Mouse (Mus musculus) liver, postnatal 0 days (tissue): ENCODE measurements at regions not wholly inside any gene's neighbourhood (a gene's known extent, or its start where the extent isn't known, plus 50 kb on each side); places are given as distances from the start of the nearest gene placed in this dataset.
A peak's percentile ranks its signal among the peaks of the same experiment; 100 is the strongest.

Experiments used
- ATAC-seq: fragments of 200-750 bp; cut with Nextera tagmentation; 2 replicates; pipeline ENCODE4 v1.8.0; 2017; ENCODE audit warnings: mild to moderate bottlenecking, moderate library complexity
- DNase-seq: peaks from one replicate; pipeline ENCODE4 v3.0.0-alpha.2; 2016
- H3K27ac ChIP-seq: fragments of 300-500 bp; sonication (generic); 2 replicates; pipeline ENCODE4 v1.5.1; 2014; ENCODE audit warnings: antibody characterized with exemption, moderate library complexity, mild to moderate bottlenecking, low read depth
- H3K27me3 ChIP-seq: fragments of 300-500 bp; sonication (generic); 2 replicates; pipeline ENCODE4 v1.6.1; 2014; ENCODE audit warnings: low read length, control low read depth, mixed read lengths; ENCODE audit not compliant: insufficient read depth
- H3K36me3 ChIP-seq: fragments of 300-500 bp; sonication (generic); replicated peaks from 2 replicates; pipeline ENCODE4 v1.6.1; 2014; ENCODE audit warnings: mild to moderate bottlenecking, control low read depth, low read length, moderate library complexity, mixed read lengths; ENCODE audit not compliant: insufficient read depth
- H3K4me1 ChIP-seq: fragments of 300-500 bp; sonication (generic); 2 replicates; pipeline ENCODE4 v1.6.1; 2014; ENCODE audit warnings: antibody characterized with exemption, mild to moderate bottlenecking, control low read depth; ENCODE audit not compliant: insufficient read depth
- H3K4me2 ChIP-seq: fragments of 300-500 bp; sonication (generic); 2 replicates; pipeline ENCODE4 v1.6.1; 2014; ENCODE audit warnings: low read depth, mild to moderate bottlenecking, low read length, moderate library complexity, mixed read lengths
- H3K4me3 ChIP-seq: fragments of 300-500 bp; sonication (generic); 2 replicates; pipeline ENCODE4 v1.5.1; 2014; ENCODE audit warnings: low read depth, low read length
- H3K9ac ChIP-seq: fragments of 300-500 bp; sonication (generic); replicated peaks from 2 replicates; pipeline ENCODE4 v1.6.1; 2014; ENCODE audit warnings: mild to moderate bottlenecking, moderate library complexity
- H3K9me3 ChIP-seq: fragments of 300-500 bp; sonication (generic); 2 replicates; pipeline ENCODE4 v1.6.1; 2016; ENCODE audit warnings: mild to moderate bottlenecking, control low read depth, low read length, mixed read lengths
- CTCF ChIP-seq: sonication (generic); IDR thresholded peaks from 2 replicates; pipeline ENCODE4 v1.5.1; 2016; ENCODE audit warnings: antibody characterized with exemption, low read depth
- EP300 ChIP-seq: IDR thresholded peaks from 2 replicates; pipeline ENCODE4 v1.6.1; 2016; ENCODE audit warnings: antibody characterized with exemption, low read depth, mild to moderate bottlenecking
- WGBS: fragments of 180-500 bp; shearing (Covaris S2); extraction: QIAGEN DNeasy Blood & Tissue Kit; methylation state at CpG from one replicate; pipeline ENCODE4 v1.1.7; 2014; ENCODE audit not compliant: insufficient replicate concordance; 5-methylcytosine and 5-hydroxymethylcytosine counted together

DNA sequence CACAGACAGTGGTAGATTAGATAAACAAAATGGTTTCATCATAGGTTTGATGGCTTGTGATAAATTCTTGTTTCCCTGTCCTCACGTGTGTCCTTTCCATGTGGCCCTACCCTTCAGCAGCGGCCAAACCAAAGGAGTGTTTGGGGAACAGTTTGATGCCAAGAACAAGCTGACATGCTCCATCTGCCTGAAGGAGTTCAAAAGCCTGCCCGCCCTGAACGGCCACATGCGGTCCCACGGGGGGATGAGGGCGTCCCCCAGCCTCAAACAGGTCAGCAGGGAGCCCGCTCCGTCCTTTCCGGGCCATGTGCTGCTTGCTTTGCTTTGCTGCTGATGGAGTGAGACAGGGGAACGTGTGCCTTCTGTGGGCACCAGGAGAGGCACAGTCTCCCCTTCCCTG is 51.0 kb upstream of the Mrps10 start:
- Histone ChIP-seq H3K4me2 (no peak overlapping the region), H3K9me3 (no peaks in the 10 kb centered on the region), H3K36me3 (no peaks in the 10 kb centered on the region), H3K4me3 (no peak overlapping the region), H3K4me1 (0 out of 2 replicates have a peak, but pooled peaks cover 3% of the 10 kb centered on the region), H3K27ac (no peak overlapping the region), H3K27me3 (no peaks in the 10 kb centered on the region), H3K9ac (no peak overlapping the region)
- WGBS = 82% methylated on average over 11 of the region's 11 CpGs
- DNase-seq (no peak), ATAC-seq (no peak)
- TF ChIP-seq EP300 (no peak), CTCF (no peak)

DNA sequence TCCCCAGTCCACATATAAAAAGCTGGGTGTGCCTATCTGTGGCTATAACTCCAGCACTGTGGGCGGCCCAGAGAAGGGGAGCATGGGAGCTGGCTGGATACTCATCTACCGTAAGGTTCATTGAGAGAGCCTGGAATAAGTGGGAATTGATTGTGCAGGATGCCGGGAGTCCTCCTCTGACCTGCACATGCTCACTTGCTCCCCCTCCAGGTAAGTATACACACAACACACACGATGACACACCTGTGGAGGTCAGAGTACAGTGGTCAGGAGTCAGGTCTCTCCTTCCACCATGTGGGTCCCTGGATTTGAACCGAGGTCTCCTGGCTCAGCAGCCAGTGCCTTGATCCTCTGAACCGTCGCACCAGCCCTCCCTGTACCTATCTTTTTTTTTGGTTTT is 55.5 kb upstream of the Mrps10 start:
- Histone ChIP-seq H3K4me1 (no peaks in the 10 kb centered on the region), H3K27me3 (no peaks in the 10 kb centered on the region), H3K36me3 (no peaks in the 10 kb centered on the region), H3K4me3 (no peak overlapping the region), H3K27ac (no peak overlapping the region), H3K4me2 (no peak overlapping the region), H3K9ac (no peak overlapping the region), H3K9me3 (no peaks in the 10 kb centered on the region)
- no peak for TF ChIP-seq EP300
- no peak; the same call in 1 of the 2 replicates for TF ChIP-seq CTCF
- ATAC-seq (no peak), DNase-seq (no peak)
- 87% methylated on average over 7 of the region's 7 CpGs for WGBS

DNA sequence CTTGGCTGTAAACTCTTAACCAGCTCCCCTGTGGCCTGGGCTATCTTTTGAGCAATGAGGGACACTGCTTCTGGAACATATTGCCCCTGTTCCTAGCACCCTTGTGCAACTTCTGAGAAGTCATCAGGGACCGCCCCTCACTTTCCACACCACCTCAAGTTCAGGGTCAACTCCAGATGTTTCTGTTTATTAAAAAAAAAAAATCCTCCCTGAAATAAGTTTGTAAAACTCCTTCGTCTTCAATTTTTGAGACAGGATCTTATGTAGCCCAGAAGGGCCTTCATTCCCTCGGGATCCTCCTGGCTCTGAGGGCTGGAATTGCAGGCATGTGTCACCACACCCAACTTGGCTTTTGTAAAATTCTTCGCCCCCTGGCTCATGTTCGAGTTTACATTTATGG is 57.4 kb upstream of the Mrps10 start:
- Histone ChIP-seq H3K4me2 (no peak overlapping the region), H3K4me1 (no peaks in the 10 kb centered on the region), H3K9ac (no peak overlapping the region), H3K36me3 (no peaks in the 10 kb centered on the region), H3K27me3 (no peaks in the 10 kb centered on the region), H3K4me3 (no peak overlapping the region), H3K9me3 (no peaks in the 10 kb centered on the region), H3K27ac (no peak overlapping the region)
- DNase-seq (no peak), ATAC-seq (no peak)
- 74% methylated on average over 5 of the region's 5 CpGs for WGBS
- TF ChIP-seq EP300 (no peak), CTCF (no peak)

GRCm38 (mm10) chr17:47306027-47306761 is 62.5 kb upstream of the Mrps10 start:
- no peak for TF ChIP-seq EP300
- TF ChIP-seq CTCF = no peak
- no peak for ATAC-seq
- Histone ChIP-seq H3K9me3 (no peaks in the 10 kb centered on the region), H3K4me1 (peaks cover 6% of the 10 kb centered on the region), H3K36me3 (no peaks in the 10 kb centered on the region), H3K27me3 (no peaks in the 10 kb centered on the region), H3K27ac (no peak overlapping the region), H3K4me3 (no peak overlapping the region), H3K9ac (no peak overlapping the region), H3K4me2 (no peak overlapping the region)
- DNase-seq = no peak
- WGBS = 76% methylated on average over 13 of the region's 13 CpGs

GRCm38 (mm10) chr17:47304463-47305199 is 64.1 kb upstream of the Mrps10 start:
- H3K27me3 ChIP-seq = no peaks in the 10 kb centered on the region
- H3K36me3 ChIP-seq = no peaks in the 10 kb centered on the region
- H3K27ac ChIP-seq = no peak overlapping the region
- no peak overlapping the region for H3K9ac ChIP-seq
- peaks cover 6% of the 10 kb centered on the region for H3K4me1 ChIP-seq
- ATAC-seq (no peak), DNase-seq (no peak)
- no peak for TF ChIP-seq EP300
- no peak for TF ChIP-seq CTCF
- no peaks in the 10 kb centered on the region for H3K9me3 ChIP-seq
- no peak overlapping the region for H3K4me3 ChIP-seq
- no peak overlapping the region for H3K4me2 ChIP-seq
- 64% methylated on average over 8 of the region's 8 CpGs for WGBS

DNA sequence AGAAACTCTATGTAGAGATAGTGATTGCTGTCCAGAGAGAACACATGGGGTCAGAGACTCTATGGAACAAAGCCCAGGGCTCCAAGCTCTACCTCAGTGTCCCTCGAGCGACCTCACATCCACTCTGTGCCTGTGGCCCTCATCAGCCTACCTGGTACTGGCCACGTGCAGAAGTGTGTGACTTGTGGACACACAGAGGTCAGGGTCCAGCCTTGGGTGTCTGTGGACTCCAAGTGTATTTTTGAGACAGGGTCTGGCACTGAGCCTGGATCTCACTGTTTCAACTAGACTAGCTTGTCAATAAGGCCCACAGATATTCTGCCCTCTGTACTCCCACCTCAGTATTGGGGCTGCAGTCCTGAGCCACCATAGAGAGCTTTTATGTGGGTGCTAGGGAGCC is 65.1 kb upstream of the Mrps10 start:
- TF ChIP-seq EP300 (0 out of 2 replicates have a peak, but pooled peaks have one; percentile 20), CTCF (no peak)
- DNase-seq (peak; percentile 63), ATAC-seq (peak; percentile 91)
- H3K36me3 ChIP-seq = no peaks in the 10 kb centered on the region
- 71% methylated on average over 3 of the region's 3 CpGs for WGBS
- H3K27me3 ChIP-seq = no peaks in the 10 kb centered on the region
- H3K27ac ChIP-seq = peak overlapping the region; percentile 19; the same call in 1 of the 2 replicates
- H3K9ac ChIP-seq = no peak overlapping the region
- no peak overlapping the region for H3K4me3 ChIP-seq
- H3K9me3 ChIP-seq = no peaks in the 10 kb centered on the region
- no peak overlapping the region for H3K4me2 ChIP-seq
- peaks cover 6% of the 10 kb centered on the region for H3K4me1 ChIP-seq
